25 mouse cellular contexts compared by ENCODE assay signal in genomic region chr5:25671051-25671450, GRCm38 (mm10). TPM values are rescaled to one million over a fixed set of nuclear protein-coding genes. Genes with fewer than 3 reads are reported as not detected.
DNase-seq lines count a peak whose midpoint lies in the region; ATAC-seq and TF ChIP-seq lines count a peak whose summit lies in the region.
"Had no signal": no experiment of that assay in that cellular context is flagged by ENCODE, and none has a peak within 500 bp of the region (broad histone marks: within the 10 kb centered on the region; RNA-seq: fewer than 3 reads in every experiment).

No protein-coding gene starts in this region.

- H3K4me3 ChIP-seq in E14TG2a.4 (replicated peaks; ENCODE audit: low read length): peak overlapping the region; percentile 79
- no peak overlapping the region for H3K4me3 ChIP-seq in embryonic facial prominence, embryonic 15.5 days (replicated peaks)
- no peak overlapping the region for H3K4me3 ChIP-seq in forebrain, embryonic 16.5 days (replicated peaks; ENCODE audit: low read length)
- H3K4me3 ChIP-seq: forebrain, embryonic 15.5 days; heart, embryonic 10.5 days; hindbrain, embryonic 12.5 days had no signal

- H3K27me3 ChIP-seq in E14TG2a.4 (ENCODE audit: insufficient read depth, low read length): no peaks in the 10 kb centered on the region
- no peaks in the 10 kb centered on the region for H3K27me3 ChIP-seq in embryonic facial prominence, embryonic 15.5 days
- no peaks in the 10 kb centered on the region for H3K27me3 ChIP-seq in forebrain, embryonic 16.5 days (replicated peaks; ENCODE audit: control insufficient read depth, insufficient read depth, low read length)
- H3K27me3 ChIP-seq: forebrain, embryonic 15.5 days; hindbrain, embryonic 12.5 days; Patski had no signal

- H3K4me2 ChIP-seq in embryonic facial prominence, embryonic 15.5 days (replicated peaks): peak overlapping the region; percentile 43
- no peak overlapping the region for H3K4me2 ChIP-seq in forebrain, embryonic 16.5 days (ENCODE audit: low read length)
- H3K4me2 ChIP-seq: forebrain, embryonic 15.5 days; hindbrain, embryonic 12.5 days had no signal

- H3K27ac ChIP-seq in embryonic facial prominence, embryonic 15.5 days (replicated peaks): peak overlapping the region; percentile 71
- no peak overlapping the region for H3K27ac ChIP-seq in forebrain, embryonic 16.5 days (ENCODE audit: low read length)
- H3K27ac ChIP-seq: forebrain, embryonic 15.5 days; heart, embryonic 10.5 days; hindbrain, embryonic 12.5 days; hindbrain, postnatal 0 days had no signal

- no peak for TF ChIP-seq CTCF in E14TG2a.4 (conservative IDR thresholded peaks at IDR 0.05; ENCODE audit: low read length)

- no peaks in the 10 kb centered on the region for H3K9me3 ChIP-seq in E14TG2a.4 (ENCODE audit: low read length)
- H3K9me3 ChIP-seq in embryonic facial prominence, embryonic 15.5 days (replicated peaks): no peaks in the 10 kb centered on the region
- H3K9me3 ChIP-seq in forebrain, embryonic 16.5 days (ENCODE audit: control insufficient read depth, low read length): no peaks in the 10 kb centered on the region
- H3K9me3 ChIP-seq: forebrain, embryonic 15.5 days; G1E; heart, embryonic 10.5 days; hindbrain, embryonic 12.5 days had no signal

- 40% methylated on average over 3 of the region's 3 CpGs for WGBS in embryonic facial prominence, embryonic 15.5 days
- 33% methylated on average over 3 of the region's 3 CpGs for WGBS in forebrain, embryonic 16.5 days

- peaks cover 17% of the 10 kb centered on the region for H3K36me3 ChIP-seq in E14TG2a.4 (ENCODE audit: insufficient read depth, low read length)
- no peaks in the 10 kb centered on the region for H3K36me3 ChIP-seq in embryonic facial prominence, embryonic 15.5 days
- H3K36me3 ChIP-seq in forebrain, embryonic 16.5 days (ENCODE audit: control insufficient read depth, insufficient read depth): no peaks in the 10 kb centered on the region
- H3K36me3 ChIP-seq: forebrain, embryonic 15.5 days; heart, embryonic 10.5 days; hindbrain, embryonic 12.5 days had no signal

- no peak overlapping the region for H3K9ac ChIP-seq in embryonic facial prominence, embryonic 15.5 days
- H3K9ac ChIP-seq in forebrain, embryonic 16.5 days (replicated peaks; ENCODE audit: low read depth, low read length): no peak overlapping the region
- H3K9ac ChIP-seq: forebrain, embryonic 15.5 days; hindbrain, embryonic 12.5 days had no signal

- DNase-seq in ES-CJ7 (ENCODE audit: low read depth, low spot score): peak; percentile 75
- DNase-seq in R1 (ENCODE audit: low read depth, low spot score): peak; percentile 90
- DNase-seq in adrenal gland, adult 8-10 months: no peak
- no peak for DNase-seq in retina, postnatal 1 day
- DNase-seq: adrenal gland, postnatal 10 days; B cell, adult 2 months; cerebellum, adult 11 months; cerebellum, adult 8-10 months; cerebellum, postnatal 14 days; embryo, embryonic 11 days; gastrocnemius, postnatal 10 days; heart, adult 18-20 months; heart, postnatal 10 days; heart, postnatal 4 days; kidney, adult 8-10 months had no signal

- H3K4me1 ChIP-seq in E14TG2a.4 (replicated peaks; ENCODE audit: low read depth, low read length): peaks cover 70% of the 10 kb centered on the region
- H3K4me1 ChIP-seq in embryonic facial prominence, embryonic 15.5 days: peaks cover 7% of the 10 kb centered on the region
- H3K4me1 ChIP-seq in forebrain, embryonic 16.5 days (replicated peaks; ENCODE audit: control insufficient read depth, insufficient read depth, low read length): peaks cover 7% of the 10 kb centered on the region

- no peak for ATAC-seq in embryonic facial prominence, embryonic 15.5 days (ENCODE audit: insufficient number of reproducible peaks, low FRiP score, low TSS enrichment, low read depth)
- ATAC-seq in forebrain, embryonic 16.5 days: no peak
- ATAC-seq: CD4-positive, CD25-positive, alpha-beta regulatory T cell, adult 4 months; forebrain, embryonic 15.5 days; hindbrain, postnatal 0 days; Patski had no signal

RNA-seq across cellular contexts. Expression of gene Xrcc2, which starts 34.6 kb away (rescaled TPM):
- polyA plus RNA-seq in embryonic facial prominence, embryonic 15.5 days (2015; fragmentation: Nextera tagmentation; extraction: Ambion mirVana): 8.5 and 10.3 TPM in 2 replicates
- 5.4 and 5.6 TPM in 2 replicates for polyA plus RNA-seq in forebrain, embryonic 16.5 days (2015; fragmentation: Nextera tagmentation; extraction: Ambion mirVana)
- total RNA-seq in adrenal gland, adult 8-10 months (2022): 1 to 10 TPM; 4.6 to 7.7 (median 5.9) TPM

Comparison
In these comparisons a context has a peak if more than half of its experiments do, and no peak if none do; other contexts are left out.
1. DNase-seq: peak in ES-CJ7 (single experiment) and R1 (single experiment); none in adrenal gland, adult 8-10 months (single experiment) and retina, postnatal 1 day (single experiment).